Mouse (Mus musculus): ENCODE measurements around the gene Chst2. TPM values are rescaled to one million over a fixed set of nuclear protein-coding genes. Genes with fewer than 3 reads are reported as not detected.

Gene Chst2
- not detected in 2 replicates for polyA plus RNA-seq (2012)

DNA sequence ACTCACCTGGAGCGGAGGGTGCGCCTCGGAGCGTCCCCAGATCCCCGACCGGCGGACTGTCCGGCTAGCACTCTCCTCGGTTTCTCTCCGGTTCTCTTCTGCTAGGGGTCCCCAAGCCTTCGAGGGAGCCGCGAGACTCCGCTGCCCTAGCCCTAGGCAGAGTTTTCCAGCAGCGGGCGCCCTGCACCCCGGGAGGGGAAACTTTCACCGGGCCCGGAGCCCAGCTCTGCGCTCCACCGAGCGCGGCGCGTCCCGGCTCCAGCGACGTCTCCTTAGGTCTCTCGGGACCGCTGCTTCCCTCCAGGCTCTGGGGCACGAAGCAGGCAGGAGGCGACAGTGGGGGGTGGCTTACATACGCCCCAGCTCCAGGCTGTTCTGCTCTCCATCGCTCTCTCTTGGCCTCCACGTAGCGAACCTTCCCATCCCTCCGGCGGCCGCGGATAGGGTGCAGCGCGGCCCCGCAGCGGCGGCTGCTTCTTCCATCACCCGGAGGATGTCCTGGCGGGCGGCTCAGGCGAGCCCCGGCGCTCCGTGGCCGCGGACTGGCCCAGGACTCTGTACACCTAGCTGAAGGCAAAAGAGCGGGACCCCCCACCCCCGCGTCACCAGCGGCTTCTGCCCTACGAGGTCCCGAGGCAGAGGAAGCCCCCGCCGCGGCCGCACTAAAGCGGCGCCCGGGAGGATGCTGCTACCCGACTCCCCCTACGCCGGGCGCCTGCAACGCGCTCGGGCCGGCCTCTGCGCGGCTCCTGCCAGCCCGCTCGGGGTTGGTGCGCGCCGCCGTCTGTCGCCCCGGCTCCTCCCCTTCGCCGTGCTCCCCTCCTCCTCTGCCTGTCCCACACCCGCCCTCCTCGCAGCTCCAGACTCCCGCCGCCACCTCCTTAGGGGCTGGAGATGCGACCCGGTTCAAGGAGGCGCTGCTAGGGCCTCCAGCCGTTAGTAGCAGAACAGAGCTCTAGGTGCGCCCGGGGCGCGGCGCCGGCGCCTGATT lies at the start of gene Chst2:
Gene Chst2, minus strand, starts transcription at position 152 of the 991 bp plus-strand sequence.
- no peak for TF ChIP-seq GATA1 (IDR thresholded peaks at IDR 0.05; ENCODE audit: low read length)

DNA sequence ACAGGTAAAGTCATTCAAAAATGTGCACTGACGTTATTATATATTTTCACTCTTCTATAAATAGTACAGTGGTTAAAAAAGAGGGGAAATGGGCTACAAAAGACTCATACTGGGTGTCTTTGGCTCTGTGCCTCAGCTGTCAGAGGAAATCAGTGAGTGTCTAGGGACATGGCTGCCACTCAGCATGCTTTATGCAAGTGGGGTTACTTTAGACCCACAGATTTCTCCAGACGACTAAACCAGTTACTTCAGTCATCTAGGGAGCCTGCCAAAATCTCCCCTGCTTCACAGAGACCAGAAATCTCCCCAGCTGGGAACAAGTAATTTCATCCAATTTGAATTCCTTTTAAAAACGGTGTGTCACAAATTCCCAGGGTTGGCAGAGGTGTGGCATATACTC lies 45.4 kb upstream of the Chst2 start:
- no peak for TF ChIP-seq GATA1 (IDR thresholded peaks at IDR 0.05; ENCODE audit: low read length)

GRCm38 (mm10) chr9:95450586-95450985 lies 44.1 kb upstream of the Chst2 start:
- no peak for TF ChIP-seq GATA1 (IDR thresholded peaks at IDR 0.05; ENCODE audit: low read length)

DNA sequence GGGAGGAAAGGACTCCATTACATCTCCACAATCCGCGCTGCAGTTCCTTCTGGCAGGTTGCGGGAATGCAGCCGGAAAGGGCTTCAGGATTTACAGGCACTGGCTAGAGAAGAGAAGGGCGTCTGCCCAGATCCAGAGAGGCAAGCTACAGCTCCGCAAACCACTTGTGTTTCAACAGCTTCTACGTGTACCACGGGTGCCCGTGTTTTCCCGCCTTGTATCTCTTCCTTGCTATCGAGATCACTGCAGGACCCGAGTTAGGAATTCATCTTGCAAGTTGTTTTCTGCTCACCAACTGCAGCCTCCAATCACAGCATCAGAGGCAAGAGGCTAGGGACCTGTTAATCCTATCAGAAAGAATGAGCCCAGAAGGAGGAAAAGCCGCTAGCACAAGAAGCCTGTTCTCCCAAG lies 35.8 kb upstream of the Chst2 start:
- no peak for TF ChIP-seq GATA1 (IDR thresholded peaks at IDR 0.05; ENCODE audit: low read length)

DNA sequence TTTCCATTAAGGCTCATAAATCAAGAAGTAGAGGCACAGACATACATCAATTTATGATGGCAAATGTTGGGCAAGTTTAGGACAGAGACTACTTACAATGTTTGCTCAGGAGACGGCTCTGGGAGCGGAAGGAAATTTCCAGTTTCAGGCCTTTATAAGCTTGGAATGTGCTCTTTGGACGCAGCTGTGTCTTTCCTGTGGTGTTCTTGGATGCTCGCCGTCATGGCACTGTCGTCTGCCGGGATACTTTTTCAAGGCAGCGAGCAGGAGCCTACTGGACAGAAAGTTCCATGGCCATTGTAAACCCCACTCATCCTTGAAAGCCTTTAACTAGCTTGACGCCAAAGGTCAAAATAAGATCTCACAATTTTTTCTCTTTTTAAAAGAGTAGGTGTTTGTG lies 31.4 kb upstream of the Chst2 start:
- TF ChIP-seq GATA1 (IDR thresholded peaks at IDR 0.05; ENCODE audit: low read length), result no peak

- TF ChIP-seq GATA1 (IDR thresholded peaks at IDR 0.05; ENCODE audit: low read length), result no peak
These were observed 29.7 kb upstream of the Chst2 start for GRCm38 (mm10) chr9:95436294-95436613.

- no peak for TF ChIP-seq GATA1 (IDR thresholded peaks at IDR 0.05; ENCODE audit: low read length)
These were observed 29.2 kb upstream of the Chst2 start for GRCm38 (mm10) chr9:95435506-95436293.

DNA sequence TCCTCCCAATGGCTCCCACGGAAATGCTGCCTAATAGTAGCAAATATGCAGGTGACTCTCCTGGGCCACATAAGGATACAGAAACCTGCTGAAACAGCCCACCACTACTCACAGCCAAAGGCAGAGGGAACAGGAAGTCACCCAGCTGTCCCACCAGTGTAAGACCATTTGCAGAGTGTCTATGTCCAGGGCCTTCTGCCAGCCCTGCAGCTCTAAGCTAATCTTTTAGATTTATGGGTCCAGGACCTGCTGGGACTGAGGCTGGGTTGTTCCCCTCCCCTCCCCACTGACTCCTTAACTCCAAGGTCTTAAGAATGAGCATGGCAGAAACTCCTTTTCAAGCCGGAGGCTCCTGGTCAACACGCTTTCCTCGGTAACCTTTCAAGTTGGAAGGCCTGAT lies 21.8 kb upstream of the Chst2 start:
- no peak for TF ChIP-seq GATA1 (IDR thresholded peaks at IDR 0.05; ENCODE audit: low read length)

DNA sequence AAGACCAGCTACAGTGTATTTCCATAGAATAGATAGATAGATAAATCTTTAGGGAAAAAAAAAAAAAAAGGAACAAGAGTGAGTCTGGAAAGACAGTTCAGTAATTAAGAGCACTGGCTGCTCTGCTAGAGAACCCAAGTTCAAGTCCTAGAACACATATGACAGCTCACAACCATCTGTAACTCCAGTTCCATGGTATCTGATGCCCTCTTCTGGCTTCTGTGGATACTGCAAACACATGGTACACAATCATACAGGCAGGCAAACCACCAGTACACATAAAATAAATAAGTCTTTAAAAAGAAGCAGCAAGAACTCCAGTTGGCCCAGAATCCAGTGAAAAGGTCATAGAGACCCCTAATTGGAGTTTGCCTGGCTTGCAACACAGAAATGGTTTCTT lies 7.4 kb upstream of the Chst2 start:
- TF ChIP-seq GATA1 (IDR thresholded peaks at IDR 0.05; ENCODE audit: low read length), result no peak

- no peak for TF ChIP-seq GATA1 (IDR thresholded peaks at IDR 0.05; ENCODE audit: low read length)
These were observed 5.5 kb upstream of the Chst2 start for GRCm38 (mm10) chr9:95412047-95412446.

DNA sequence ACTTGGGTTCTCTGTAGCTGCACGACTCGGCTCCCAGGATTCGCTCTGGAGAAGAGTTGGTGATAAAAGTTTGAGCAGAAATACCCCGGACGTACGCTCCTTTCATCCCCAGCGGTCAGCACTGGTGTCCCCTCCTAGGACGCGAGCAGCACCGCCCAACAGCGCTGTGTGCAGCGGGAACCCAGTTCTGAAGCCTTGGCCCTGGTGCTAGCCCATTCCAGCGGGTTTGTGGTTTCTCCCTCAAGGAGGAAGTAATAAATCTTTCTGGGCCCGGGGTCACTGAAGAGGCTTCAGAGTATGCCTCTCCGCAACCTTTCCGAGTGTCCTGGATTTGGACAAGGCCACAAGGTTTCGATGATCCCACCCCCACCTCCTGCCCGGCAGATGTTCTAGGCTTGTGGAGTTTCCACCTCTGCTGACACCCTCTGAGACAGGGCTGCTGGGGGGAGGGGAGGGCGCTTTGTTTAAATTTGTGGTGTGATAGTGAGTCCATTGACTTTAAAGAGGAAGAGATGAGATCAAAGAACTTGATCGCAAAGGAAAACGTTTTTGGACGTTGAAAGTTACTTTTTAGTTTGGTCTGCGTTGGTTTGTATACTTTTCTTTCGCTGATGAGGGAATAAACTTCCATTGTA lies 1.2 kb upstream of the Chst2 start:
- TF ChIP-seq GATA1 (IDR thresholded peaks at IDR 0.05; ENCODE audit: low read length), result no peak

DNA sequence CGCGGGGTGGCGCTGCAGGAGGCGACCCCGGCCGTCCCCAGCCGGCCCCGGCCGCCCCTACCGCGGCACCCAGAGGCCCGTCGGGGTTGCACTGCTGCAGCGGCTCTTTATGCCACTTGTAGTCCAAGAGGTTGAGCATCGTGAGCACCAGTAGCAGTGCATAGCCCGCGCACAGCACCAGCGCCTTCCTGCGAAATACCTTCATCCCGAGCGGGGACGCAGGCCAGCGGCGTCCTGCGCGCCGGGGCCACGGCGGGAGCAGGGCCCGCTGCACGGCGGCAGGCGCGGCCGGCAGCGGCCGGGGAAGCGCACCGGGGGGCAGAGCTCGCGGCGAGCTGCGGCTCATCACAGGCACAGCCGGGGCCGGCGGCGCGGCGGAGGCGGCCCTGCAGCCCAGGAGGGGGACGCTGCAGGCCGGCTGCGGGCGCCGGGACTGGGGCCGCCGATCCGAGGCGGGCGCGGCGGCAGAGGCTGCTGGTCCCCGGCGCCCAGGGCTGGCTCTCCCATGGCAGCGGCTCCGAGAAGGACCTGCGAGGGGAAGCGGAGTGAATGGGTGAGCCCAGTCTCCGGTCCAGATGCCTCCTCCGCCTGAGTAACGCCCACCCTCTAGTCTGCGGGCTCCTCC lies 464 bp downstream of the Chst2 start:
- TF ChIP-seq GATA1 (IDR thresholded peaks at IDR 0.05; ENCODE audit: low read length), result no peak

- TF ChIP-seq GATA1 (IDR thresholded peaks at IDR 0.05; ENCODE audit: low read length), result no peak
These were observed 994 bp downstream of the Chst2 start for GRCm38 (mm10) chr9:95405511-95405945.

DNA sequence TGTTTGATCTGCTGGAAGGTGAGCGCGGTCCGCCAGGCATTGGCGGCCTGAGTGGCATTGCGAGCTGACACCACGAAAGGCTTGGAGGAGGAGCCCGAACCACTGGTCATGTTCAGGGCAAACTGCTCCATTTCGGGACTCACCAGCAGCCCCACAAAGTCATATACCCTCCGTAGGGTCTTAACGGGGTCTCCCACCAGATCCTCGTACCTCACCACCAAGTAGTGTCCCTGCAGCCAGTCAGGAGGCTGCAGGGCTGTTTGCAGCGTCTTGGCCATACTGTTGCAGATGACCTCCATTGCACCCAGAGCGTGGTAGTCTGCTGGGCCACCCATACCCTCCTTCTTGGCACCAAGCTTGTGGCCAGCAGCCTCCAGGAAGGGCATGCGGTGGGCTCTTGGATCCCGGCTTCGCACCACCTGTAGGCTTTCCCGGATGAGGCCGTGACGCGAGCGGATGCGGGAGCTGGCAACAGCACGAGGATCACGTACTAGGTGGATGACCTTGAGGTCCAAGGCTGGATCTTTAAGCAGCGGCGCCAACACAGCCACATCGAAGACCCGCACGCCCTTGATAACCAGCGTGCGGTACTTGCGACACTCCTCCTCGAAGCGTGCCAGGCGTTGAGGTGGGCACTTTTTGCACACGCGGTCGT lies 1.6 kb downstream of the Chst2 start:
- no peak for TF ChIP-seq GATA1 (IDR thresholded peaks at IDR 0.05; ENCODE audit: low read length)

- TF ChIP-seq GATA1 (IDR thresholded peaks at IDR 0.05; ENCODE audit: low read length), result no peak
These were observed 4.8 kb downstream of the Chst2 start for GRCm38 (mm10) chr9:95401686-95402085.

All from G1E-ER4 (cell line).